Mouse (Mus musculus): ENCODE results near the gene Elf1. TPM values are rescaled to one million over a fixed set of nuclear protein-coding genes. Genes with fewer than 3 reads are reported as not detected.

Elf1 gene
- total RNA-seq, 2 experiments from 2014 or later, result 6.0 to 6.3 TPM

GRCm38 (mm10) chr14:79488531-79488930, 7.5 kb downstream of the Elf1 start:
- no peak for DNase-seq (ENCODE audit: low spot score in 2 of 2)

GRCm38 (mm10) chr14:79489150-79489549, 8.2 kb downstream of the Elf1 start:
- no peak for DNase-seq (ENCODE audit: low spot score in 2 of 2)

DNA sequence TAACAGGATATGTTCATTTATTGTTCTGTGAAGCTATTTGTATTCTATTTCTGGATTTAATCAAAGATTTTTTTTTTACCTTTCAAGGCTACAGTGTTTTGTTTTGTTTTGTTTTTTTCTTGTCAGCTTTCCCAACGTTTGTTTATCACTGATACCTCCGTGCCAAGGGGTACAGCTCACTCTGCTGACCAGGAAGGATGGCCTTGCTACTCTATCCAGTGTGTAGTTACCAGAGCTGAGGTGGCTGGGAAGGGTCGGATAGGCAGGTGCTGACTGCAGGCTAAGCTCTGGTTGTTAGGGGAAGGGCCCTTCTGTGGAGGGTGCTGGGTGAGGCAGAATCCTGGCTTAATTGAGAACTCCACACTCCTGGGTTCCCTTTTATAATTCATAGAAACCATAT, 9.3 kb downstream of the Elf1 start:
- DNase-seq (ENCODE audit: low spot score in 2 of 2), result no peak

GRCm38 (mm10) chr14:79494349-79494748, 13.4 kb downstream of the Elf1 start:
- DNase-seq (ENCODE audit: low spot score in 2 of 2), result no peak

DNA sequence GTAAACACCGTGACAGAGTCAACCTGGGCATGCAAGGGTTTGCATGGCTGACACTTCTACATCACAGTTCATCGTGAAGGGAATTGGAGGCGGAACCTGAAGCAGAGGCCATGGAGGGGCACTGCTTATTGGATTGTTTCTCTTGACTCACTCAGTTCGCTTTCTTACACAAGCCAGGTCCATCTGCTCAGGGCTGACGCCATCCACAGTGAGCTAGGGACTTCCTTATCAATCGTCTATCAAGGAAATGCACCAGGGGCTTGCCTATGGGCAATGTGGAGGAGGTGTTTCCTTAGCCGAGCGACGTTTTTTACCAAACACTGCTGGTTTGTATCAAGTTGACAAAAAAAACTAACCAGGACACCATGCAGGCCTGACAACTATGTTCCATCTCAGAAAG, 18.3 kb downstream of the Elf1 start:
- no peak for DNase-seq (ENCODE audit: low spot score in 2 of 2)

GRCm38 (mm10) chr14:79500756-79501155, 19.8 kb downstream of the Elf1 start:
- no peak for DNase-seq (ENCODE audit: low spot score in 2 of 2)

DNA sequence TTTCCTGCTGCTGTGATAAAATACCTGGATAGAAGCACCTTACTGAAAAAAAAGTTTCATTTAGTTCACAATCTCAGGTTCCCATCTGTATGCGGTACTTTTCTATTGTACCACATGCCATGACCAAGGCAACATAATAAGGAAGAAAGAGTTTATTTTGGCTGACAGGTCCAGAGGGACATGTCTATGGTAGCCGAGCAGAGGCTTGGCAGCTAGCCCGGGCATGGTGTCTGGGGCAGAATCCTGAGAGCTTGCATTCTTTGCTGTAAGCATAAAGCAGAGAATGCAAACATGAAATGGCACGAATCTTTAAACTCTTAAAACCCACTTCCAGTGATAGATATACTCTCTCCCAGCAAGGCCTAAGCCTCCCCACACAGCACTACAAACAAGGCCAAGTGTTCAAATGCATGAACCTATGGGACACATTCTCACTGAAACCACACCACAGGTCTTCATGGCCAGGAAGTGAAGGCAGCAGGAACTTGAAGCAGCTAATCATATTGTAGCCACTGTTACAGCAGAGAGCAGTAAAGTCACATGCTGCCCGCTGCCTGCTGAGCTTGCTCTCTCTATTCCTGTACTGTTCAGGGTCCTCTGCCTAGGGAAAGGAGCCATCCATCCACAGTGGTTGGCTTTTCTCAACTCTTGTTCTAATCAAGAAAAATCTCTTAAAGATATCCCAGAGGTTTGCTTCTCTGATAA, 22.5 kb downstream of the Elf1 start:
- no peak for DNase-seq (ENCODE audit: low spot score in 2 of 2)

DNA sequence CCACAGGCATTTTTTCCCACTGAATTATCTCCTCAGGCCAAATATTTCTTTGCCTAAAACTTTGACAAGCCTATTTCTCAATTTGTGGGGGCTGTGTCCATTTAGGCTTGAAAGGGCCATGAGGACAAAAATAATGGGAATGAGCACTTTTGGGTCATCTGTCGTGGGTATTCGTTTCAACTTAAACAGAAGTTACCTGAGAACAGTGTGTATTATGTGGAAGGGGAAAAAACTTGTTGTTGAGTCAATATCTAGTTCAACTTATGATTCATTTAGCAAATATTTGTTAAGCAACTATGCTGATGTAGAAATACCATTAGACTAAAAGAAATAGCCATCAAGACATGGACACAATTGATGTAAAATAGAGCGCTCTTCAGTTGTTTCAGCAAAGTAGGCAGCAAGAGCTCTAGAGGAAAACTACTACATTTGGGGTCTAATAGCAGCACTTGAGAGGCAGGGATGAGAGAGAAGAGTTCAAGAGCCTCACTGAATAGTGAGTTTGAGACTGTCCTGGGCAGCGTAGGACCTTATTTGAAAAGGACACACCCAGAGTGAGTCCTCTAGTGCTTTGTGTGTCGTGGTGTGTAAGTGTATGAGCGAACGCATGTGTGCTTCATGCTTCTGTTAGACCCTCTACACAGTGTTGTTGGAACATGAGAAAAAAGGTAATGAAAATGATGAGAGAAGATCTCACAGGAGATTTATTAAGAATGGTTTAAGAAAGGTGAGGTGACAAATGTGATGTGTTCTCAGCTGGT, 23.4 kb downstream of the Elf1 start:
- no peak for DNase-seq (ENCODE audit: low spot score in 2 of 2)

DNA sequence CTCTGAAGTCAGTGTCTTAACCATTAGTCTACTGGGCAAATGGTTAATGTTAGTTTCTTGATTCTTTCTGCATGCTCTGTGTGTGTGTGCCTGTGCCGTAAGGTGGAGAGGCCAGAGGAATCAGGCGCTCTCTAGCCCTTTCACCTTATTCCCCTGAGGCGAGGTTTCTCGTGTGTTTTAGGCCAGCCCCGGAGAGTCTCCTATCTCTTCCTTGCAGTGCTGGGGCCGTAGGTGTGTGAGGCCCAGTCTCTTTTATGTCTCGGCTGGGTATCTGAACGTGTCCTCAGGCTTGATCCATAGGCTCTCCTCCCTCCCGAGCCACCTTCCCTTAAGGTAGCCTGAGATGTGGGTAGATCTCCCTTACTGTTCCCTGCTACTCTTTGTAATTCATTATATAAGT, 25.2 kb downstream of the Elf1 start:
- no peak for DNase-seq (ENCODE audit: low spot score in 2 of 2)

DNA sequence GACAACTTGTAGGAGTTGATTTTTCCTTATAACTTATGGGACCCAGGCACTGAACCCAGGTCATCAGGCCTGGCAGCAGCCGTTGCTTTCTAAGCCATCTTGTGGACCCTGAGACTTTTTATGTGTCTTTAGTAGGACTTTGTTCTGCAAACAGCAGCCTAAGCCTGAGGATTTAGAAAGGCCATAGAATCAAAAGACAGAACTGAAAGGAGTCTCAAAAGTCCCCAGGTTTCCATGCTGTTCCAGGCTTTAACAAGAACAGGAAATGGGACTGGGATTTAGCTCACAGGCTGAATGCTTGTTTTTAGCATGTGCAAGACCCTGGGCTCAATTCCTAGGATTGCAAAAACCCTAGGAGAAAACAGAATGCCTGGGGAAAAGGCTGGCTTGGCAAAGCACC, 26.9 kb downstream of the Elf1 start:
- no peak for DNase-seq (ENCODE audit: low spot score in 2 of 2)

DNA sequence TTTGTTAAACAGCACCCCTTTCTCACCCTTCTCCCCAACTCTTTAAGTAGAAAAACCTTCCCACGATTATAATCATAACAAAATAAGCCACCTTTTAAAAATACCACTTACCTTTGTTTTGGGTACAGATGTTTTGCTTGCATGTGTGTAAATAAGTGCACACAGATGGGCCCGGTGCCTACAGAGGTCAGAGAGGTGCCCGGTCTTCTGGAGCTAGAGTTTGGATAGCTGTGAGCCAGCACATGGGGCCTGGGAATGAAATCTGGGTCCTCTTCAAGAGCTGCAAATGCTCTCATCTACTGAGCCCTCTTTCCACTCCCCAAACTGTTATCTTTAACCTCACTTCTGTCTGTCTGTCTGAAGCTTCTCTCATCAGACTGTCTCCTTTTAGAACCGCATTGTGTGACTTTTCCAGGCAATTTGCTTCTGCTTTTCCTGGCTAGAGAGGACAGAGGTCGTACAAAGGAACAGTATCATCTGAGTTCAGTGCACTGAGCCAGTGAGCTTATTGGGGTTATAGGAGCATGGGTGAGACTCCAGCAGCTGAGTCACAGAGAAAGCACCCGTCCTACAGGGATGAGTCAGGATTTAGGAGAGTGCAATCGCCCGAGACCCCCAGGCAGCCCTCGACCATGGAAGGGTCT, 27.8 kb downstream of the Elf1 start:
- no peak for DNase-seq (ENCODE audit: low spot score in 2 of 2)

DNA sequence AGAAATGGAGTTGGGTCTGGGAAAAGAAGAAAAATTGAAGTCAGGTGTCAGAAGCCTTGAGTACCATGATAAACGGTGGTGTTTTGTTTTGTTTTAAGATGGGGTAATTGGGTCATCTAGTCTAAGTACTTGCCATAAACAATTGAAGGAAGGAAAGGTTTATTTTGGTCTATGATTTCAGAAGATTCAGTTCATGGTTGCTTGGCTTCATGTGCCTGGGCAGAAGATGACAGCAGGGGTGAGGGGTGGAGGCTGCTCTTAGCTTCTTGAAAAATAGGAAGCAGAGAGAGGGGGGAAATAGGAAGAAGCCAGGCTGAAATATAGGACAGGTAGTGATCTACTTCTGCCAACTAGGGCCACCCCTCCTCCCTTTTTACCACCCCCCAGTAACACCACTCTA, 30.5 kb downstream of the Elf1 start:
- no peak for DNase-seq (ENCODE audit: low spot score in 2 of 2)

DNA sequence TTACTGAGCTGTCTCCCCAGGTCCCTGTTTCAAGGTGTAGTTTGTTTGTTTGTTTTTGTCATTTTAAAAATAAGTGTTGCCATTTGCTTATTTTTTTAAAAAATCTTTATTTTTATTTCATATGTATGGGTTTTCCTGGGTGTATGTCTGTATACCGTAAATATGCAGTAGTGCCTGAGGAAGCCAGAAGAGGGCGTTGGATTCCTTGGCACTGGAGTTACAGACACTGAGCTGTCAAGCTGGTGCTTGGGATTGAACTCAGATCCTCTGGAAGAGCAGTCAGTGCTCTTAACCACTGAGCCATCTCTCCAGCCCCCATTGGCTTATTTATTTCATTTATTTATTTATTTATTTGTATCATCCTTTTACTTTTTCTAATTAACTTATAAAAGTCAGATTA, 33.0 kb downstream of the Elf1 start:
- no peak for DNase-seq (ENCODE audit: low spot score in 2 of 2)

GRCm38 (mm10) chr14:79515100-79515499, 34.1 kb downstream of the Elf1 start:
- no peak for DNase-seq (ENCODE audit: low spot score in 2 of 2)

- no peak for DNase-seq (ENCODE audit: low spot score in 2 of 2)
Measured at GRCm38 (mm10) chr14:79515511-79516242, 34.7 kb downstream of the Elf1 start.

DNA sequence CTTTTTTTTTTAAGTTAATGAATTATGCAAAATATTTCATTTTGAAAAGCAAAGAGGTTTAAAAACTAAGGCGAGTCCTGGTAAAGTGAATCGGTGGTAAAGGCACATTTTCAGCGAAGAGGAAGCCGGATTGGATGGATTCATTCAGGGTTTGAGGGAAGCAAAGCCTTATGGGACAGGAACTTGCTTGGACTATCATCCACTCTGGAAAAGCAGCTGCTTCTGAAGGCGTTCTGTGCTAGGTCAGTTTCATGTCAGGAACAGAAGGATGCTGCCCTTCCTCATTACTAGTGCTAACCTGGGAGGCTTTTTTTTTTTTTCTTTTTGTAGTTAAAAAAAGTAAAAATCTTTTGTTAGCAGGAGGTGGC, 35.2 kb downstream of the Elf1 start:
- no peak for DNase-seq (ENCODE audit: low spot score in 2 of 2)

- DNase-seq (ENCODE audit: low spot score in 2 of 2), result no peak
Measured at GRCm38 (mm10) chr14:79516751-79517150, 35.8 kb downstream of the Elf1 start.

DNA sequence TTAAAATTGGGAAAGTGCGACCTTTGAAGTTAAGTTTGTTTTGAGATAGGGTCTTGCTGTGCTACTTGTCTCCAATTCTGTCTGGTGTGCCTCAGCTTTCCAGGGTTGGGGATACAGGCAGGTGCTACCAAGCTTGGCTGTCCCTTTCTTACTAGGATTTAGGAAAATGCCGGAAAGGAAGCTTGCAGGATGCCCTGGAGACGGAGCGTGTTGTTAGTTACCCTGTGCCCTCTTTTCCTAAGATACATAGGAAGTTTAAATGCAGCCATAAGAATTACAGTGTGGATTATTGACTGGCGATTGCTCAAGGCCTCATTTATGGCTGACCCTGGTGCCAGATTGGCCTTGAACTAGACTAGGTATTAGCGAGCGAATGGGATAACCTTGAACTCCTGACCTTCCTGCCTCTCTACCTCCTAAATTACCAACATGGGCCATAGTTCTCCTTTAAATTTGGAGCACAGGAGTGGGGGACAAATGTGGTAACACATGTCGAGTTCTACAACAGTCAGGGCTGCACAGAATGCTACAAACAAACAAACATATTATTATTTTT, 36.3 kb downstream of the Elf1 start:
- no peak for DNase-seq (ENCODE audit: low spot score in 2 of 2)

DNA sequence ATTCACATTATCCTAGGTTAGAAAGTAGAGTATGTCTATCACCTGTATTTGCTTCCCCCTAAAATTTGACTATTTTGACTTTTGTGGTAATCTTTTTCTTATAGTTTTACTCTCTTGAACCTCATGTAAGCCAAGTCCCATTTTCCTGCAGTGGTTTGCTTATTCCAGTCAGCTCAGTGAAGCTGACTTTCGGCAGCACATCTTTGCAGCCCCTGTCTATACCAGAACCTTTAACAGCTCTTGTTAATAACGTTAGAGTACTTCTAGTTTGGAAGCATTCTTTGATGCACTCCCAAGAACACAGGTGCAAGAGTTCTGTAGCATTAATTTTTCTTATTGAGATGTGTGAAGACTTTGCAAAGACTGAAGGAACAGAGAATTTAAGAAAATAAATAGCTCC, 37.1 kb downstream of the Elf1 start:
- no peak for DNase-seq (ENCODE audit: low spot score in 2 of 2)

DNA sequence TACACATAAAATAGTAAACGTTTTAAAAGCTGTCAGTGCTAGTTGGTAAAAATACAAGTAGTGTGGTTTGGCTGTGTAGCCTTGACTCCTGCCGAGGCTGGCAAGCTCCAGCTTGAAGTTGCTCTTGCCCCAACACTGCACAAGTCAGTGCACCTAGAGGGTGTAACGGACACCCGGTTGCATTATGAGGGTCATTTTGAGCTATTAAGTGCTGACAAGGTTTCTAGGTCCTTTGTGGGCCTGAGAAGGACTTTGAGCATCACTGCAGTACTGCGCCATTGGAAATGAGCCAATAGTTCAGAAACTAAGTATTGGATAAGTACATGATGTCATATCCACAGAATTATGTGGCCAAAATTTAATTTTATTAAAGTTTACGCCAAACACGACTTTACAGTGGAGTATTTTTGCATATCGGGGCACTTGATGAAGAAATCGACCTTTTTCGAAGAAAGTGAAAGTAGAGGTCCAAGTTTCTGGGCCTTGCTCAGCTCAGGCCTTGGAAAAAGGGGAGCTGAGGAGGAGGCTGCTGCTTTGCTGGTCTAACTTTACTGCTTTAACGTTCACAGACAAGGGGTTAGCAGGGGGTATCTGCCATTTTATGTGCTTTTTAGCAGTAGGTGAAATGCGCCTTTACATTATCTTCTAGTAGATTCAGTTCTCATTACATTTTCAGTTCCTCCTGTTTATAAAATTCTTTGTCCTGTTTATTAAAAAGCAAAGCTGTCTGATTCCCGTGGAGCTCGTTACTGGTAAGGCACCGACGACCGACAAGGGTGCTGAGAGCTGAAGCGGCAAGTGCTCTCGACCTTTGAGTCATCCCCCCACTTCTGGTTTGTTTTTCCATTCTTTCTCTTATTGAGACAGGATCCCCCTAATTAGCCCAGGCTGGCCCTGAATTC, 38.0 kb downstream of the Elf1 start:
- DNase-seq (ENCODE audit: low spot score in 2 of 2), result no peak

DNA sequence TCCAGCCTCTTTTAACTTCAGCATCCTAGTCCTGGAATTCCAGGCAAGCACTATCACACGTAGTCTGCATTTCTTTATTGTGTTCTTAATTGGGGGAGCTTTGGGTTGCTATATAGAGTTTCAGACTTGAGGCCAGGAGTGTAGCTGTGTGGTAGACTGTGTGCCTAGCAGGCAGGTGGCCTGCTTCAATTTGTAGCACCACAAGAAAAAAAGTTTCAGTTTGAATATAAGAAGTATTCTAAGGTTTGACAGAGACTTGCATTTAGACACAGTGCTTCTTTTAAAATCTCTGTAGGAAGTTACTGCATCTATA, 38.6 kb downstream of the Elf1 start:
- DNase-seq (ENCODE audit: low spot score in 2 of 2), result no peak
